Mouse (Mus musculus): ENCODE data around the gene Ubtd2.

- TF ChIP-seq CTCF (IDR thresholded peaks at IDR 0.05; ENCODE audit: insufficient read depth, low read length) (no peak), POLR2A (IDR thresholded peaks at IDR 0.05; ENCODE audit: borderline replicate concordance, extremely low read depth, low read depth, low read length) (no peak)
These were observed 63.6 kb downstream of the Ubtd2 start for GRCm38 (mm10) chr11:32518770-32519169.

Data from lung, adult 2 months (tissue).